ENCODE assay signal across 8 mouse cellular contexts in the genomic region with DNA sequence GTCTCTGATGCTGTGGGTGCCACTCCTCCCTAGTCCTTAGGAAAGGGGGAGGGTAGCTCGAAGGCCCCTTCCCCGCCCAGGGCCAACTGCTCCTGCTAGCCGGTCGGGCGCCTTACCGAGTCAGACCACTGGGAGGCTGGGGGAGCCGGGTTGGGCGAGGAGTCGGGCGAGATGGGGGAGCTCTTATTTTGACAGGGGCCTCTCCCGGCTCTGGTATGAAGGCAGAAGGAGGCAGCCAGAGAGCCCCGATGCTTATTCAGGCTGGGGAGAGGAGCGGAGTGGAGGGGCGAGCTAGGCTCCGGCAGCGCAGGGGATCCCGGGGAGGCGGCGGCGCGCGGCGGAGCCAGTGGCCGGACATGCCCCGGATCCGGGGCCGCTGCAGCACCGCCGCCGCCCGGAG. TPM values are rescaled to one million over a fixed set of nuclear protein-coding genes. Genes with fewer than 3 reads are reported as not detected.
DNase-seq lines count a peak whose midpoint lies in the region; ATAC-seq and TF ChIP-seq lines count a peak whose summit lies in the region.

Gene Bcl9l (plus strand): TSS at position 274 of the 400 bp plus-strand sequence.

- no peaks in the 10 kb centered on the region for H3K36me3 ChIP-seq in hindbrain, embryonic 15.5 days

- H3K4me2 ChIP-seq in hindbrain, embryonic 15.5 days = peak within 1 kb of the TSS; percentile 81

- H3K27ac ChIP-seq in hindbrain, embryonic 15.5 days (replicated peaks) = peak within 1 kb of the TSS; percentile 98

- CTCF ChIA-PET in Patski (lab: Charles Lee) = interaction anchor here (1.2 to 16.6 kb wide), 5 partner anchors 17 to 173 kb away, joined by 3 to 206 read pairs (median 3); partner anchors contain the start of genes Ccdc84 and Ddx6

- 0% methylated on average over 21 of the region's 31 CpGs for WGBS in hindbrain, embryonic 15.5 days

- POLR2A ChIA-PET in Patski (lab: Charles Lee) = interaction anchor here (2.8 to 13.9 kb wide), 2 partner anchors 15 to 122 kb away, joined by 13 to 236 read pairs; partner anchors contain the start of gene Ddx6

- H3K9ac ChIP-seq in hindbrain, embryonic 15.5 days = peak within 1 kb of the TSS; percentile 98

- no peak for TF ChIP-seq CTCF in Patski (IDR thresholded peaks at IDR 0.05)

- no peaks in the 10 kb centered on the region for H3K27me3 ChIP-seq in Patski
- no peaks in the 10 kb centered on the region for H3K27me3 ChIP-seq in hindbrain, embryonic 15.5 days

- H3K4me1 ChIP-seq in hindbrain, embryonic 15.5 days (replicated peaks) = peaks cover 66% of the 10 kb centered on the region

- in situ Hi-C loops in Patski (cut with MboI; ENCODE audit: low pct_unique_long_range_greater_than_20kb) = no loop called here

- no peak for DNase-seq in Patski (ENCODE audit: low read depth, low spot score)
- peak; percentile 98 for DNase-seq in cerebellum, postnatal 10 days
- peak; percentile 95 for DNase-seq in gastrocnemius, adult 18-20 months (ENCODE audit: low spot score)
- peak; percentile 89 to 91 for DNase-seq in left cerebral cortex, adult 18-20 months (ENCODE audit: low spot score in 2 of 2)
- DNase-seq in lung, postnatal 4 days = peak; percentile 97
- peak; percentile 98 for DNase-seq in retina, postnatal 1 day
- DNase-seq in thymus, postnatal 4 days = peak; percentile 96

- no peaks in the 10 kb centered on the region for H3K9me3 ChIP-seq in hindbrain, embryonic 15.5 days

- peak; percentile 29 for ATAC-seq in Patski
- peak; percentile 74 for ATAC-seq in hindbrain, embryonic 15.5 days (ENCODE audit: low FRiP score, low read depth)

- H3K4me3 ChIP-seq in hindbrain, embryonic 15.5 days = peak within 1 kb of the TSS; percentile 97

RNA-seq across cellular contexts. Expression of gene Bcl9l, which starts in this region (rescaled TPM):
- polyA plus RNA-seq in Patski (2021) = 40.4 TPM
- total RNA-seq in gastrocnemius, adult 18-20 months (2021) = 10 to 100 TPM; 36.0 to 36.6 TPM
- polyA plus RNA-seq in hindbrain, embryonic 15.5 days (2015; fragmentation: Nextera tagmentation; extraction: Ambion mirVana) = 10.7 and 11.9 TPM in 2 replicates
- total RNA-seq in left cerebral cortex, adult 18-20 months (2021) = 10 to 100 TPM; 59.1 to 62.5 TPM
